Mouse (Mus musculus) forebrain, embryonic 11.5 days (tissue): ENCODE results near the gene Hdac4. TPM values are rescaled to one million over a fixed set of nuclear protein-coding genes. Genes with fewer than 3 reads are reported as not detected.

Experiments
- ATAC-seq: fragments of 200-750 bp; cut with Nextera tagmentation; replicated peaks from 2 replicates; pipeline ENCODE4 v1.8.0; 2017; ENCODE audit warnings: moderate TSS enrichment; ENCODE audit not compliant: low FRiP score
- DNase-seq: peaks from one replicate; pipeline ENCODE4 v3.0.0-alpha.2; 2017; ENCODE audit warnings: low spot score
- H3K27ac ChIP-seq: fragments of 300-500 bp; sonication (generic); 2 replicates; pipeline ENCODE4 v1.5.1; 2014; ENCODE audit warnings: low read depth, low read length
- H3K27me3 ChIP-seq: fragments of 300-500 bp; sonication (generic); 2 replicates; pipeline ENCODE4 v1.6.1; 2014; ENCODE audit warnings: mild to moderate bottlenecking, low read length, mixed read lengths; ENCODE audit not compliant: control insufficient read depth, insufficient read depth
- H3K36me3 ChIP-seq: fragments of 300-500 bp; sonication (generic); 2 replicates; pipeline ENCODE4 v1.6.1; 2014; ENCODE audit warnings: mild to moderate bottlenecking, low read length, moderate library complexity, mixed read lengths; ENCODE audit not compliant: control insufficient read depth, insufficient read depth
- H3K4me1 ChIP-seq: fragments of 300-500 bp; sonication (generic); replicated peaks from 2 replicates; pipeline ENCODE4 v1.6.1; 2014; ENCODE audit warnings: low read length, mixed read lengths; ENCODE audit not compliant: control insufficient read depth, insufficient read depth
- H3K4me2 ChIP-seq: fragments of 300-500 bp; sonication (generic); 2 replicates; pipeline ENCODE4 v1.6.1; 2014; ENCODE audit warnings: low read depth, mild to moderate bottlenecking, low read length, moderate library complexity, mixed read lengths; ENCODE audit not compliant: severe bottlenecking
- H3K4me3 ChIP-seq: fragments of 300-500 bp; sonication (generic); 2 replicates; pipeline ENCODE4 v1.5.1; 2014; ENCODE audit warnings: low read depth, low read length
- H3K9ac ChIP-seq: fragments of 300-500 bp; sonication (generic); 2 replicates; pipeline ENCODE4 v1.6.1; 2014; ENCODE audit warnings: low read length
- H3K9me3 ChIP-seq: fragments of 300-500 bp; sonication (generic); 2 replicates; pipeline ENCODE4 v1.6.1; 2016; ENCODE audit warnings: low read length, mixed read lengths; ENCODE audit not compliant: control insufficient read depth
- WGBS: fragments of 180-500 bp; shearing (Covaris S2); extraction: QIAGEN DNeasy Blood & Tissue Kit; methylation state at CpG from one replicate; pipeline ENCODE4 v1.1.7; 2014; 5-methylcytosine and 5-hydroxymethylcytosine counted together
- polyA plus RNA-seq: library from polyadenylated mRNA; unstranded; fragments of >200 nt; fragmentation: Nextera tagmentation; extraction: Ambion mirVana; gene quantifications from 2 replicates; pipeline ENCODE4 v1.2.1, GENCODE M21; 2014

Gene Hdac4
- polyA plus RNA-seq, 1 experiment from 2014 or later, result 29.6 TPM

- ATAC-seq (no peak), DNase-seq (no peak)
- Histone ChIP-seq H3K27me3 (no peaks in the 10 kb centered on the region), H3K27ac (no peak overlapping the region), H3K9me3 (no peaks in the 10 kb centered on the region), H3K4me3 (no peak overlapping the region), H3K4me1 (peaks cover 3% of the 10 kb centered on the region; the same call in 1 of the 2 replicates), H3K36me3 (no peaks in the 10 kb centered on the region), H3K9ac (no peak overlapping the region), H3K4me2 (no peak overlapping the region)
- WGBS, result 94% methylated on average over 11 of the region's 11 CpGs
Observed at GRCm38 (mm10) chr1:92079982-92080537, 115.4 kb downstream of the Hdac4 start.

GRCm38 (mm10) chr1:92075312-92075711 is 120.2 kb downstream of the Hdac4 start:
- 76% methylated on average over 6 of the region's 6 CpGs for WGBS

GRCm38 (mm10) chr1:92074655-92075054 is 120.8 kb downstream of the Hdac4 start:
- no peak overlapping the region for H3K4me2 ChIP-seq
- WGBS, result 98% methylated on average over 3 of the region's 3 CpGs
- no peaks in the 10 kb centered on the region for H3K27me3 ChIP-seq
- no peak for ATAC-seq
- H3K36me3 ChIP-seq, result no peaks in the 10 kb centered on the region
- no peaks in the 10 kb centered on the region for H3K9me3 ChIP-seq
- no peak overlapping the region for H3K9ac ChIP-seq
- H3K4me3 ChIP-seq, result no peak overlapping the region
- no peak for DNase-seq
- peaks cover 2% of the 10 kb centered on the region; the same call in 1 of the 2 replicates for H3K4me1 ChIP-seq
- H3K27ac ChIP-seq, result no peak overlapping the region

More at GRCm38 (mm10) chr1:92075312-92075711, 120.2 kb downstream of the Hdac4 start:
- Histone ChIP-seq H3K4me2 (no peak overlapping the region), H3K36me3 (no peaks in the 10 kb centered on the region), H3K4me3 (no peak overlapping the region), H3K27ac (no peak overlapping the region), H3K27me3 (no peaks in the 10 kb centered on the region), H3K9ac (no peak overlapping the region), H3K4me1 (no peaks in the 10 kb centered on the region), H3K9me3 (no peaks in the 10 kb centered on the region)
- DNase-seq (no peak), ATAC-seq (no peak)

- DNase-seq (no peak), ATAC-seq (peak; percentile 73)
- Histone ChIP-seq H3K36me3 (no peaks in the 10 kb centered on the region), H3K4me3 (no peak overlapping the region), H3K9ac (no peak overlapping the region), H3K27ac (peak overlapping the region; percentile 71), H3K9me3 (no peaks in the 10 kb centered on the region), H3K4me2 (no peak overlapping the region), H3K27me3 (no peaks in the 10 kb centered on the region), H3K4me1 (peaks cover 2% of the 10 kb centered on the region; the same call in 1 of the 2 replicates)
- 14% methylated on average over 2 of the region's 2 CpGs for WGBS
Observed at GRCm38 (mm10) chr1:92069932-92070677, 125.4 kb downstream of the Hdac4 start.

- Histone ChIP-seq H3K9ac (no peak overlapping the region), H3K4me1 (peaks cover 2% of the 10 kb centered on the region; the same call in 1 of the 2 replicates), H3K4me3 (no peak overlapping the region), H3K27ac (peak overlapping the region; percentile 71), H3K36me3 (no peaks in the 10 kb centered on the region), H3K4me2 (no peak overlapping the region), H3K9me3 (no peaks in the 10 kb centered on the region), H3K27me3 (no peaks in the 10 kb centered on the region)
- DNase-seq (no peak), ATAC-seq (no peak)
- WGBS, result 91% methylated on average over 7 of the region's 7 CpGs
Observed at GRCm38 (mm10) chr1:92069464-92069863, 126.0 kb downstream of the Hdac4 start.

GRCm38 (mm10) chr1:92064307-92064706 is 131.2 kb downstream of the Hdac4 start:
- peaks cover 13% of the 10 kb centered on the region; the same call in 1 of the 2 replicates for H3K4me1 ChIP-seq
- no peak overlapping the region for H3K4me3 ChIP-seq
- H3K9ac ChIP-seq, result no peak overlapping the region
- H3K27ac ChIP-seq, result no peak overlapping the region
- ATAC-seq (no peak), DNase-seq (no peak)
- no peaks in the 10 kb centered on the region for H3K27me3 ChIP-seq
- no peak overlapping the region for H3K4me2 ChIP-seq
- H3K9me3 ChIP-seq, result no peaks in the 10 kb centered on the region
- H3K36me3 ChIP-seq, result no peaks in the 10 kb centered on the region
- WGBS, result 75% methylated on average over 5 of the region's 5 CpGs

- no peak overlapping the region for H3K9ac ChIP-seq
- no peaks in the 10 kb centered on the region for H3K27me3 ChIP-seq
- peaks cover 13% of the 10 kb centered on the region; the same call in 1 of the 2 replicates for H3K4me1 ChIP-seq
- WGBS, result 90% methylated on average over 3 of the region's 3 CpGs
- no peak overlapping the region for H3K4me2 ChIP-seq
- no peak for ATAC-seq
- H3K27ac ChIP-seq, result no peak overlapping the region
- no peaks in the 10 kb centered on the region for H3K36me3 ChIP-seq
- no peaks in the 10 kb centered on the region for H3K9me3 ChIP-seq
- H3K4me3 ChIP-seq, result no peak overlapping the region
- no peak for DNase-seq
Observed at GRCm38 (mm10) chr1:92063271-92063670, 132.2 kb downstream of the Hdac4 start.

- DNase-seq (no peak), ATAC-seq (peak; percentile 72)
- Histone ChIP-seq H3K36me3 (no peaks in the 10 kb centered on the region), H3K9me3 (no peaks in the 10 kb centered on the region), H3K9ac (0 out of 2 replicates have a peak overlapping the region, but pooled peaks have one; percentile 8), H3K4me2 (0 out of 2 replicates have a peak overlapping the region, but pooled peaks have one; percentile 5), H3K27me3 (no peaks in the 10 kb centered on the region), H3K4me1 (peaks cover 13% of the 10 kb centered on the region; the same call in 1 of the 2 replicates), H3K4me3 (no peak overlapping the region), H3K27ac (peak overlapping the region; percentile 37; the same call in 1 of the 2 replicates)
- 32% methylated on average over 8 of the region's 8 CpGs for WGBS
Observed at GRCm38 (mm10) chr1:92061198-92062073, 134.1 kb downstream of the Hdac4 start.
